Mouse (Mus musculus) hindbrain, embryonic 16.5 days (tissue): ENCODE measurements around the gene Kdm4c. TPM values are rescaled to one million over a fixed set of nuclear protein-coding genes. Genes with fewer than 3 reads are reported as not detected.

Experiments used
- ATAC-seq: fragments of 200-750 bp; cut with Nextera tagmentation; 2 replicates; pipeline ENCODE4 v1.8.0; 2017; ENCODE audit warnings: moderate TSS enrichment, moderate library complexity
- H3K27ac ChIP-seq: fragments of 300-500 bp; sonication (generic); 2 replicates; pipeline ENCODE4 v1.5.1; 2014; ENCODE audit warnings: low read depth, mild to moderate bottlenecking, control low read depth, low read length, moderate library complexity
- H3K27me3 ChIP-seq: fragments of 300-500 bp; sonication (generic); replicated peaks from 2 replicates; pipeline ENCODE4 v1.6.1; 2014; ENCODE audit warnings: low read length; ENCODE audit not compliant: control insufficient read depth, insufficient read depth
- H3K36me3 ChIP-seq: fragments of 300-500 bp; sonication (generic); 2 replicates; pipeline ENCODE4 v1.6.1; 2014; ENCODE audit warnings: mild to moderate bottlenecking, low read length, moderate library complexity, mixed read lengths; ENCODE audit not compliant: control insufficient read depth, insufficient read depth
- H3K4me1 ChIP-seq: fragments of 300-500 bp; sonication (generic); 2 replicates; pipeline ENCODE4 v1.6.1; 2014; ENCODE audit warnings: low read depth, low read length; ENCODE audit not compliant: control insufficient read depth, insufficient read depth
- H3K4me2 ChIP-seq: fragments of 300-500 bp; sonication (generic); 2 replicates; pipeline ENCODE4 v1.6.1; 2014; ENCODE audit warnings: mild to moderate bottlenecking, low read length, control low read depth, moderate library complexity
- H3K4me3 ChIP-seq: fragments of 300-500 bp; sonication (generic); 2 replicates; pipeline ENCODE4 v1.5.1; 2014; ENCODE audit warnings: mild to moderate bottlenecking, low read length, control low read depth, moderate library complexity
- H3K9ac ChIP-seq: fragments of 300-500 bp; sonication (generic); 2 replicates; pipeline ENCODE4 v1.6.1; 2014; ENCODE audit warnings: low read depth, mild to moderate bottlenecking, control low read depth, low read length, moderate library complexity
- H3K9me3 ChIP-seq: fragments of 300-500 bp; sonication (generic); 2 replicates; pipeline ENCODE4 v1.6.1; 2014; ENCODE audit warnings: mild to moderate bottlenecking, low read length, moderate library complexity; ENCODE audit not compliant: control insufficient read depth
- WGBS: fragments of 180-500 bp; shearing (Covaris S2); extraction: QIAGEN DNeasy Blood & Tissue Kit; methylation state at CpG from one replicate; pipeline ENCODE4 v1.1.7; 2014; 5-methylcytosine and 5-hydroxymethylcytosine counted together
- polyA plus RNA-seq: library from polyadenylated mRNA; unstranded; fragments of >200 nt; fragmentation: Nextera tagmentation; extraction: Ambion mirVana; gene quantifications from 2 replicates; pipeline ENCODE4 v1.2.1, GENCODE M21; 2015

Gene Kdm4c
- polyA plus RNA-seq, 1 experiment from 2014 or later: 14.8 TPM

DNA sequence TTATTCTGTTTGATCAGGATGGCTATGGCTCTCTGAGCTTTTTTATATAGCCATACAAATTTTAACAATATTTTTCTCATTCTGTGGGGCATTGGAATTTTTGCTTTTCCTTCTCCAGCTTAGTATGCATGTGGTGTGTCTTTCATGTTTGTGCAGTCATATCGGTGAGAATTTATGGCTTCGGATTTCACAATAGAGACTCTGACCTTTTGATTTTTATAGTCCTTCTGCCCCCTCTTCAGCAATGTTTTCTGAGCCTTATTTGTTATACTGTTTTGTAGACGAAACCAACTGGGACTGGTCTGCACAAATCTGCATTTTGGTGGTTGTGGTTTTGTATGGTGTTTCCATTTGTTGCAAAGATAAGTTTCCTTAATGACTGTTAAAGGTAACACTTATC lies 45.6 kb downstream of the Kdm4c start:
- Histone ChIP-seq H3K27me3 (no peaks in the 10 kb centered on the region), H3K27ac (no peak overlapping the region), H3K9me3 (no peaks in the 10 kb centered on the region), H3K36me3 (no peaks in the 10 kb centered on the region), H3K4me1 (no peaks in the 10 kb centered on the region), H3K4me2 (no peak overlapping the region), H3K4me3 (no peak overlapping the region), H3K9ac (no peak overlapping the region)
- ATAC-seq: no peak
- 94% methylated on average over 3 of the region's 3 CpGs for WGBS

DNA sequence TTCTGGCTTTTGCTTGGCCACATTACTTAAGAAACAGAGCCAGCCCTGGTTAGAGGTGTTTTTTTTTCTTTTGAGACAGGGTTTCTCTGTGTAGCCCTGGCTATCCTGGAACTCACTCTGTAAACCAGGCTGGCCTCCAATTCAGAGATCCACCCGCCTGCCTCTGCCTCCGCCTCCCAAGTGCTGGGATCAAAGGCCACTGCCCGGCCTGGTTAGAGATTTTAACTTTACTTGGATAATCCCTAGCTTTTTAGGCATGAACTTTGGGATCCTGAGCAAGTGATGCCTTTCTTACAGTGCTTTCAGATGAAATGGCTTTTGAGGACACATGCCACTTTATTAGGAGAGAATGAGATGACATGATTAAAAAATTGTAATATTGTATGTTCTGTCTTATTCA lies 52.4 kb downstream of the Kdm4c start:
- WGBS: 83% methylated on average over 3 of the region's 3 CpGs
- no peak for ATAC-seq
- Histone ChIP-seq H3K9me3 (no peaks in the 10 kb centered on the region), H3K4me3 (no peak overlapping the region), H3K9ac (no peak overlapping the region), H3K27me3 (no peaks in the 10 kb centered on the region), H3K27ac (no peak overlapping the region), H3K4me1 (no peaks in the 10 kb centered on the region), H3K36me3 (peaks cover 3% of the 10 kb centered on the region; the same call in 1 of the 2 replicates), H3K4me2 (no peak overlapping the region)

DNA sequence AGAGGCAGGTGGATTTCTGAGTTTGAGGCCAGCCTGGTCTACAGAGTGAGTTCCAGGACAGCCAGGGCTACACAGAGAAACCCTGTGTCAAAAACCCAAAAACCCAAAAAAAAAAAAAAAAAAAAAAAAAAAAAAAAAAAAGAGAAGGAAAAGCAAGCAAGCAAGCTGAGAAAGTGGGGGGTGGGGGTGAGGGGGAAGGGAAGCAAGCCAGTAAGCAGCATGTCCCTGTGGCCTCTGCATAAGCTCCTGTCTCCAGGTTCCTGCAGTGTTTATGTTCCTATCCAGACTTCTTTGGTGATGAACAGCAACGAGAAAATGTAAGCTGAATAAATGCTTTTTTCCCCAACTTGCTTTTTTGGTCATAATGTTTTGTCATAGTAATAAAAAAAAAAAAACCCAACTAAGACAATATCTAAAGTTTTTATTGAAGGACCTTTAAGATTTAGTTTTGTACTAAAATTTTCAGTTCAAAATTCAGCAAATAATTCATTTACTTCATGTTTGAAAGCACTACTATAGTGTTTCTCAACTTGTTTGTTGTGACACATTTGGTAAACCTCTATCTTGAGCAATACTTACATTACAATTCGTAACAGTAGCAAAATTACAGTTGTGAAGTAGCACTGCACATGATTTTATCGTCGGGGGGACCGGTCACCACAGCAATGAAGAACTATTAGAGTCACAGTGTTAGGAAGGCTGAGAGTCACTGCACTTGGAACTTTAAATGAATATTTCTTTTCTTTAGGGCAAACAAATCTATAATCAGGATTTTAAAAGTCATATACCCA lies 63.2 kb downstream of the Kdm4c start:
- H3K27me3 ChIP-seq: no peaks in the 10 kb centered on the region
- no peak overlapping the region for H3K4me2 ChIP-seq
- no peak overlapping the region for H3K27ac ChIP-seq
- no peak overlapping the region for H3K9ac ChIP-seq
- H3K36me3 ChIP-seq: peaks cover 2% of the 10 kb centered on the region; the same call in 1 of the 2 replicates
- H3K4me1 ChIP-seq: no peaks in the 10 kb centered on the region
- no peak for ATAC-seq
- no peaks in the 10 kb centered on the region for H3K9me3 ChIP-seq
- 90% methylated on average over 5 of the region's 5 CpGs for WGBS
- no peak overlapping the region for H3K4me3 ChIP-seq

DNA sequence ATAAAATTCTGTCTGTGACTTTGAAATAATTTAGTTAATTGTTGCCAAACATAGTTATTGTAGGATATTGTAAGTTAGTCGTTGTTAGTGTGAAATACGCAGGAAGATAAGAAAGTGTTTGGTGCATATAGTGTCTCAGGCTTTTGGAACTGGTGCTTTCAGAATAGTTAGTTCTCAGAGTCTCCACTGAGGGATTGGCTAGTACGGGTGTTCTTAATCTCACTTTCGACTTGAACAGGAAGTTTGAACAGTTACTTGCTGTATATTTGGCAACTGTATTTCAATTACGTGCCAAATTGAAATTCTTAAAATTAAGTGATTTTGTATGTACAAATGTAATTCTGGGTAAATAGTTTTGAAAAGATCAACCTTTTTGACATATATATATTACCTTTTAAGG lies 68.8 kb downstream of the Kdm4c start:
- 95% methylated on average over 5 of the region's 5 CpGs for WGBS
- no peaks in the 10 kb centered on the region for H3K4me1 ChIP-seq
- no peak overlapping the region for H3K9ac ChIP-seq
- H3K4me3 ChIP-seq: no peak overlapping the region
- no peak overlapping the region for H3K27ac ChIP-seq
- no peaks in the 10 kb centered on the region for H3K9me3 ChIP-seq
- H3K27me3 ChIP-seq: no peaks in the 10 kb centered on the region
- ATAC-seq: no peak
- no peak overlapping the region for H3K4me2 ChIP-seq
- H3K36me3 ChIP-seq: peaks cover 15% of the 10 kb centered on the region

DNA sequence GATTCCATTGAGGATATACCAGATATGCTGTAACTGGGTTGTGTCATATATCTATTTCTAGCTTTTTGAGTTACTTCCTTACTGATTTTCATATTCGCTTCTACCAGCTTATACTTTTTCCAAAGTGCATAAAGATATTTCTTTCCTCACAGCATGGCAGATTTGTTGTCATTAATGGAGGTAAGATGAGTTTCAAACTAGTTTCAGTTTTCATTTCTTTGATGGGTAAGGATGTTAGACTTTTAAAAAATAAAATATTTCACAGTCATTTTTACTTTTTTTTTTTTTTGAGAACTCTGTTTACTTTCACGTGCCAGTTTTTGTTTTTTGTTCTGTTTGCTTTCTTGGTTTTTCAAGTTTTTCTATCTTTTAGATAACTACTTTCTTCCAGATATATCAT lies 70.6 kb downstream of the Kdm4c start:
- no peak for ATAC-seq
- H3K36me3 ChIP-seq: peaks cover 18% of the 10 kb centered on the region
- no peak overlapping the region for H3K4me2 ChIP-seq
- no peak overlapping the region for H3K27ac ChIP-seq
- H3K4me3 ChIP-seq: no peak overlapping the region
- H3K9me3 ChIP-seq: no peaks in the 10 kb centered on the region
- no peaks in the 10 kb centered on the region for H3K27me3 ChIP-seq
- 99% methylated on average over 2 of the region's 2 CpGs for WGBS
- no peak overlapping the region for H3K9ac ChIP-seq
- no peaks in the 10 kb centered on the region for H3K4me1 ChIP-seq

DNA sequence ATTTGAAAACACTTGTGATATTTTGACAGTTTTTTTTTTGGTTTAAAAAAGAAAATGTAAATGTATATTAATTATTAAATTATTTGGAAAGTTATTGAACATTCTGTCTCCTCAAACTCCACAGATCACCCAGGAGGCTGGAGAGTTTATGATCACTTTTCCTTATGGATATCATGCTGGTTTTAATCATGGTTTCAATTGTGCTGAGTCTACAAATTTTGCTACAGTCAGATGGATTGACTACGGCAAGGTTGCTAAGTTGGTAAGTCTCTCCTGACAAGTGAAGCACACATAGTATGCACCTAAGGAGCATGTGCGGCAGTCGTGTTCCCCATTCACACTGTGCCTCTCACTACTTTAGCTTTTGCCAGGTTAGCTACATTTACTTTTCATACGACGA lies 73.1 kb downstream of the Kdm4c start:
- Histone ChIP-seq H3K36me3 (peaks cover 15% of the 10 kb centered on the region), H3K9ac (no peak overlapping the region), H3K27ac (no peak overlapping the region), H3K27me3 (no peaks in the 10 kb centered on the region), H3K4me3 (no peak overlapping the region), H3K4me2 (no peak overlapping the region), H3K4me1 (no peaks in the 10 kb centered on the region), H3K9me3 (no peaks in the 10 kb centered on the region)
- 97% methylated on average over 5 of the region's 5 CpGs for WGBS
- ATAC-seq: no peak

DNA sequence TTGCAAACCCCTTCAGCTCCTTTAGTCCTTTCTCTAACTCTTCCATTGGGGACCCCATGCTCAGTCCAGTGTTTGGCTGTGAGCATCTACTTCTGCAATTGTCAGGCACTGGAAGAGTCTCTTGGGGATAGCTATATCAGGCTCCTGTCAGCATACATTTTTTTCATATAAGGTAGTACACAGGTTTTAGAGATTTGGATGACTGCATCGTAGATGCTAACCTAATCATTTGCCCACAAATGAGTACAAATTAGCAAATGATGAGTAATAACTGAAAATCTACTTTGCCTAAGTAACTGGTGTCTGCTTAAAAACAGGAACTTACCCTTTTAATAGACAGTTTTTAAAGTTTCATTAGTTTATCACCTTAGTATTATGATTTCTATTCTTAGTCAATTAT lies 77.0 kb downstream of the Kdm4c start:
- H3K4me2 ChIP-seq: no peak overlapping the region
- H3K9me3 ChIP-seq: no peaks in the 10 kb centered on the region
- H3K4me3 ChIP-seq: no peak overlapping the region
- no peak overlapping the region for H3K27ac ChIP-seq
- 90% methylated on average over 1 of the region's 1 CpGs for WGBS
- ATAC-seq: no peak
- H3K9ac ChIP-seq: no peak overlapping the region
- H3K27me3 ChIP-seq: no peaks in the 10 kb centered on the region
- H3K4me1 ChIP-seq: no peaks in the 10 kb centered on the region
- H3K36me3 ChIP-seq: peaks cover 9% of the 10 kb centered on the region

DNA sequence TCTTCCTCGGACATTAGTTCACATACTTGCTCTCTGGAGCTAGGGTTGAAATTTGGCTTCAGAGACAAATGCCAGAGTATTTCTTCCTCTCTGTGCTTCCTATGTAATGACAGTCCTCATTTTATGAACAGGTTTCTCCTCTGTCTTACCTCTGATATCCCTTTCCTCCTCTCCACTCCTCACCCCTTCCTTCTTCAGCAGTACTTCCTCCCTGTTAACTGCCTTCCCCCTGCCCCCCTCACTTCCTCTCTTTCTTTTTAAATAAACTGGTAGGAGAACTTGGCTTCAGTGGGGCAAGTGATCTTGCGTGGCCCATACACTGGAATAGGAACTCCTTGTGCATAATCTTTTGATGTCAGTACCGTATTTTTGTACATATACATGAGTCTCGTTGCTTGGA lies 115.2 kb downstream of the Kdm4c start:
- Histone ChIP-seq H3K36me3 (peaks cover 19% of the 10 kb centered on the region), H3K4me2 (no peak overlapping the region), H3K9me3 (no peaks in the 10 kb centered on the region), H3K4me3 (no peak overlapping the region), H3K9ac (no peak overlapping the region), H3K4me1 (no peaks in the 10 kb centered on the region), H3K27ac (no peak overlapping the region), H3K27me3 (no peaks in the 10 kb centered on the region)
- WGBS: 91% methylated on average over 4 of the region's 4 CpGs
- no peak for ATAC-seq

DNA sequence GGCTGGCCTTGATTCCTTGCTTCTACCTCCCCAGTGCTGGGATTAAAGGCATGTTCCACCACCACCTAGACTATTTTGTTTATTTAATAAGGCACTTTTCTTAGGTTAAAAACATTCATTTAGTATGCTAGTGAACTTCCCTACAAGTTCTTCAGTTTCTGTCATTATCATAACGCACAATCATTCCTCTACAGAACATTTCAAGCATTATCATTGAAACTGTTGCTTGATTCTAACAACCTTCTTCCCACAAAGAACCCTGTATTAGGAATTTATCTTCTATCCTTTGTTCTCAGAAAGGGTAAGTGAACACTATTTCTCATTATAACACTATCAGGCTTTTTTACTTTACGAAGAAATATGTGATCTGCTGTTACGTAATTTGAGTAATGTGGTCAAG lies 118.0 kb downstream of the Kdm4c start:
- ATAC-seq: no peak
- Histone ChIP-seq H3K27ac (no peak overlapping the region), H3K9ac (no peak overlapping the region), H3K36me3 (peaks cover 11% of the 10 kb centered on the region), H3K4me1 (no peaks in the 10 kb centered on the region), H3K9me3 (no peaks in the 10 kb centered on the region), H3K27me3 (no peaks in the 10 kb centered on the region), H3K4me2 (no peak overlapping the region), H3K4me3 (no peak overlapping the region)
- WGBS: 98% methylated on average over 3 of the region's 3 CpGs
